Mouse (Mus musculus) G1E (cell line): ENCODE data around the gene Ces3a. TPM values are rescaled to one million over a fixed set of nuclear protein-coding genes. Genes with fewer than 3 reads are reported as not detected.
"Not testable (repeated sequence)": the region's sequence is repeated elsewhere in the genome, so short reads cannot be mapped to it uniquely, and the experiment has no call there.

Experiments
- ATAC-seq: 2 replicates; pipeline ENCODE4 v1.8.0; 2016; ENCODE audit warnings: mild to moderate bottlenecking; ENCODE audit not compliant: insufficient number of reproducible peaks, poor library complexity, low FRiP score, severe bottlenecking; ENCODE audit errors: extremely low read depth
- DNase-seq: peaks from one replicate; pipeline ENCODE4 v3.0.0; 2012; ENCODE audit warnings: low spot score
- H3K27me3 ChIP-seq: 2 replicates; pipeline ENCODE4 v1.6.1; 2012; ENCODE audit warnings: mild to moderate bottlenecking, low read length, inconsistent platforms; ENCODE audit not compliant: insufficient read depth
- H3K36me3 ChIP-seq: replicated peaks from 2 replicates; pipeline ENCODE3; 2012; ENCODE audit warnings: mild to moderate bottlenecking, inconsistent platforms
- H3K4me1 ChIP-seq: 2 replicates; pipeline ENCODE4 v1.6.1; 2012; ENCODE audit warnings: low read depth, low read length, inconsistent platforms, mixed read lengths; ENCODE audit not compliant: insufficient read depth
- H3K4me3 ChIP-seq: 2 replicates; pipeline ENCODE4 v1.5.1; 2012; ENCODE audit warnings: low read depth, mild to moderate bottlenecking, inconsistent platforms, low read length, moderate library complexity, mixed read lengths
- H3K9me3 ChIP-seq: replicated peaks from 2 replicates; pipeline ENCODE4 v1.6.1; 2012; ENCODE audit warnings: inconsistent platforms
- CTCF ChIP-seq: IDR thresholded peaks from 2 replicates; pipeline ENCODE4 v1.5.1; 2012; ENCODE audit warnings: low read depth, low read length, inconsistent platforms, mixed read lengths
- GATA1 ChIP-seq: IDR thresholded peaks from 2 replicates; pipeline ENCODE4 v1.6.1; 2012; ENCODE audit warnings: borderline replicate concordance, low read length, inconsistent platforms, mixed read lengths
- GATA2 ChIP-seq: IDR thresholded peaks from 2 replicates; pipeline ENCODE4 v1.6.1; 2012; ENCODE audit warnings: low read depth, low read length, inconsistent platforms, borderline replicate concordance
- POLR2AphosphoS5 ChIP-seq: IDR thresholded peaks from 2 replicates; pipeline ENCODE4 v1.6.1; 2012; ENCODE audit warnings: low read depth, low read length, inconsistent platforms; ENCODE audit not compliant: insufficient replicate concordance
- TAL1 ChIP-seq: conservative IDR thresholded peaks from 2 replicates; pipeline ENCODE4 v1.6.1; 2012; ENCODE audit warnings: low read depth, low read length, inconsistent platforms, mixed read lengths
- polyA plus RNA-seq: library from polyadenylated mRNA; stranded (reverse); fragments of >175 nt; gene quantifications from 2 replicates; pipeline ENCODE4 v1.2.3, GENCODE M21; 2012
- total RNA-seq, 2 experiments: library from RNA; stranded (forward) in 1 of 2; stranded (reverse) in 1 of 2; fragments of 200-1000 nt in 1 of 2; fragments of >200 nt in 1 of 2; fragmentation: Nextera tagmentation in 1 of 2; gene quantifications; 2 replicates each; pipeline ENCODE4 v1.2.3; 2014 to 2017

The Ces3a gene
- total and polyA plus RNA-seq, 3 experiments = not detected

- no peak for DNase-seq
- no peaks in the 10 kb centered on the region for H3K9me3 ChIP-seq
- no peaks in the 10 kb centered on the region for H3K4me1 ChIP-seq
- no peak within 1 kb of the TSS for H3K4me3 ChIP-seq
- no peaks in the 10 kb centered on the region for H3K36me3 ChIP-seq
- no peak for ATAC-seq
- TF ChIP-seq TAL1 = no peak
- no peak for TF ChIP-seq GATA2
- TF ChIP-seq GATA1 = no peak
- no peak for TF ChIP-seq CTCF
- no peak for TF ChIP-seq POLR2AphosphoS5
- H3K27me3 ChIP-seq = peaks cover 11% of the 10 kb centered on the region
Measured at GRCm38 (mm10) chr8:105083449-105084050, 35.1 kb downstream of the Ces3a start, which contains the start of gene Ces3b. TSS of gene Ces3b (plus strand) at chr8:105083753.

GRCm38 (mm10) chr8:105088166-105088565 is 39.8 kb downstream of the Ces3a start:
- H3K4me1 ChIP-seq, H3K27me3 ChIP-seq, DNase-seq, H3K9me3 ChIP-seq, H3K36me3 ChIP-seq, H3K4me3 ChIP-seq, ATAC-seq: not testable (repeated sequence)

- no peak for ATAC-seq
- no peak for DNase-seq
Measured at GRCm38 (mm10) chr8:105088581-105088980, 40.2 kb downstream of the Ces3a start.

GRCm38 (mm10) chr8:105093992-105094391 is 45.6 kb downstream of the Ces3a start:
- DNase-seq (no peak), ATAC-seq (no peak)
- Histone ChIP-seq H3K27me3 (peaks cover 2% of the 10 kb centered on the region; the same call in 1 of the 2 replicates), H3K9me3 (no peaks in the 10 kb centered on the region), H3K4me3 (no peak overlapping the region), H3K36me3 (no peaks in the 10 kb centered on the region), H3K4me1 (no peaks in the 10 kb centered on the region)
- TF ChIP-seq GATA2 (no peak), GATA1 (no peak), POLR2AphosphoS5 (no peak), TAL1 (no peak), CTCF (no peak)

More at GRCm38 (mm10) chr8:105088581-105088980, 40.2 kb downstream of the Ces3a start:
- Histone ChIP-seq H3K36me3 (no peaks in the 10 kb centered on the region), H3K4me1 (no peaks in the 10 kb centered on the region), H3K4me3 (no peak overlapping the region), H3K27me3 (peaks cover 6% of the 10 kb centered on the region), H3K9me3 (no peaks in the 10 kb centered on the region)
- TF ChIP-seq GATA1 (no peak), GATA2 (no peak), TAL1 (no peak), CTCF (no peak), POLR2AphosphoS5 (no peak)

GRCm38 (mm10) chr8:105102101-105102785 is 53.8 kb downstream of the Ces3a start:
- not testable (repeated sequence) for H3K9me3 ChIP-seq, ATAC-seq, H3K36me3 ChIP-seq, H3K4me3 ChIP-seq, H3K4me1 ChIP-seq, DNase-seq, H3K27me3 ChIP-seq

- H3K27me3 ChIP-seq = not testable (repeated sequence)
Measured at GRCm38 (mm10) chr8:105103701-105104100, 55.3 kb downstream of the Ces3a start.

GRCm38 (mm10) chr8:105104220-105104619 is 55.8 kb downstream of the Ces3a start:
- ATAC-seq = no peak
- Histone ChIP-seq H3K9me3 (no peaks in the 10 kb centered on the region), H3K27me3 (peaks cover 9% of the 10 kb centered on the region), H3K36me3 (no peaks in the 10 kb centered on the region), H3K4me3 (no peak overlapping the region), H3K4me1 (no peaks in the 10 kb centered on the region)
- DNase-seq = no peak
- no peak for TF ChIP-seq GATA1
- TF ChIP-seq CTCF = no peak
- no peak for TF ChIP-seq GATA2
- no peak for TF ChIP-seq TAL1
- no peak for TF ChIP-seq POLR2AphosphoS5

More at GRCm38 (mm10) chr8:105103701-105104100, 55.3 kb downstream of the Ces3a start:
- not testable (repeated sequence) for DNase-seq, H3K36me3 ChIP-seq, ATAC-seq, H3K4me1 ChIP-seq, H3K4me3 ChIP-seq, H3K9me3 ChIP-seq

Other genes with a start within 250 kb of the Ces3a start
- gene Ces2b, start 217.0 kb upstream of the Ces3a start, total RNA-seq (2014; fragmentation: Nextera tagmentation) = not detected in 2 replicates
- gene Ces2b, start 217.0 kb upstream of the Ces3a start, total RNA-seq (2017) = 0.06 and 0.11 TPM in 2 replicates
- not detected in 2 replicates for gene Ces2b, start 217.0 kb upstream of the Ces3a start, polyA plus RNA-seq
- gene Ces2c, start 201.5 kb upstream of the Ces3a start, total RNA-seq (2014; fragmentation: Nextera tagmentation) = not detected in 2 replicates
- 0.66 TPM in 1 of 2 replicates, not detected in the other for gene Ces2c, start 201.5 kb upstream of the Ces3a start, total RNA-seq (2017)
- not detected in 2 replicates for gene Ces2c, start 201.5 kb upstream of the Ces3a start, polyA plus RNA-seq
- gene Ces2e, start 122.3 kb upstream of the Ces3a start, total RNA-seq (2014; fragmentation: Nextera tagmentation) = not detected in 2 replicates
- gene Ces2e, start 122.3 kb upstream of the Ces3a start, total RNA-seq (2017) = 0.05 and 0.06 TPM in 2 replicates
- gene Ces2e, start 122.3 kb upstream of the Ces3a start, polyA plus RNA-seq = not detected in 2 replicates
- not detected in 2 replicates for gene Ces2f, start 101.2 kb upstream of the Ces3a start, total RNA-seq (2014; fragmentation: Nextera tagmentation)
- gene Ces2f, start 101.2 kb upstream of the Ces3a start, total RNA-seq (2017) = 0.11 TPM in 1 of 2 replicates, not detected in the other
- not detected in 2 replicates for gene Ces2f, start 101.2 kb upstream of the Ces3a start, polyA plus RNA-seq
- 7.3 and 67.0 TPM in 2 replicates for gene Ces2g, start 86.9 kb upstream of the Ces3a start, total RNA-seq (2014; fragmentation: Nextera tagmentation)
- gene Ces2g, start 86.9 kb upstream of the Ces3a start, total RNA-seq (2017) = 1.1 and 2.0 TPM in 2 replicates
- gene Ces2g, start 86.9 kb upstream of the Ces3a start, polyA plus RNA-seq = 0.32 and 0.55 TPM in 2 replicates
- gene Ces2h, start 47.7 kb upstream of the Ces3a start, total RNA-seq (2014; fragmentation: Nextera tagmentation) = not detected in 2 replicates
- gene Ces2h, start 47.7 kb upstream of the Ces3a start, total RNA-seq (2017) = not detected in 2 replicates
- not detected in 2 replicates for gene Ces2h, start 47.7 kb upstream of the Ces3a start, polyA plus RNA-seq
- not detected in 2 replicates for gene Ces3b, start 35.2 kb downstream of the Ces3a start, total RNA-seq (2014; fragmentation: Nextera tagmentation)
- gene Ces3b, start 35.2 kb downstream of the Ces3a start, total RNA-seq (2017) = 0.12 and 0.22 TPM in 2 replicates
- gene Ces3b, start 35.2 kb downstream of the Ces3a start, polyA plus RNA-seq = not detected in 2 replicates
- gene Ces4a, start 83.2 kb downstream of the Ces3a start, total RNA-seq (2014; fragmentation: Nextera tagmentation) = not detected in 2 replicates
- gene Ces4a, start 83.2 kb downstream of the Ces3a start, total RNA-seq (2017) = not detected in 2 replicates
- gene Ces4a, start 83.2 kb downstream of the Ces3a start, polyA plus RNA-seq = not detected in 2 replicates
- 81.9 and 84.2 TPM in 2 replicates for gene Cbfb, start 122.1 kb downstream of the Ces3a start, total RNA-seq (2014; fragmentation: Nextera tagmentation)
- gene Cbfb, start 122.1 kb downstream of the Ces3a start, total RNA-seq (2017) = 175 and 182 TPM in 2 replicates
- 31.4 and 33.5 TPM in 2 replicates for gene Cbfb, start 122.1 kb downstream of the Ces3a start, polyA plus RNA-seq
- 35.2 and 37.5 TPM in 2 replicates for gene D230025D16Rik, start 176.5 kb downstream of the Ces3a start, total RNA-seq (2014; fragmentation: Nextera tagmentation)
- gene D230025D16Rik, start 176.5 kb downstream of the Ces3a start, total RNA-seq (2017) = 27.2 and 28.8 TPM in 2 replicates
- gene D230025D16Rik, start 176.5 kb downstream of the Ces3a start, polyA plus RNA-seq = 4.0 and 5.0 TPM in 2 replicates
- gene B3gnt9, start 206.6 kb downstream of the Ces3a start, total RNA-seq (2014; fragmentation: Nextera tagmentation) = 4.8 and 5.9 TPM in 2 replicates
- gene B3gnt9, start 206.6 kb downstream of the Ces3a start, total RNA-seq (2017) = 6.2 and 7.4 TPM in 2 replicates
- 4.4 and 7.0 TPM in 2 replicates for gene B3gnt9, start 206.6 kb downstream of the Ces3a start, polyA plus RNA-seq
- gene Tradd, start 216.0 kb downstream of the Ces3a start, total RNA-seq (2014; fragmentation: Nextera tagmentation) = 12.5 and 14.2 TPM in 2 replicates
- gene Tradd, start 216.0 kb downstream of the Ces3a start, total RNA-seq (2017) = 20.8 and 23.4 TPM in 2 replicates
- gene Tradd, start 216.0 kb downstream of the Ces3a start, polyA plus RNA-seq = 27.9 and 30.0 TPM in 2 replicates
- 6.8 and 8.0 TPM in 2 replicates for gene Fbxl8, start 216.0 kb downstream of the Ces3a start, total RNA-seq (2014; fragmentation: Nextera tagmentation)
- 6.0 and 6.9 TPM in 2 replicates for gene Fbxl8, start 216.0 kb downstream of the Ces3a start, total RNA-seq (2017)
- 8.9 and 9.6 TPM in 2 replicates for gene Fbxl8, start 216.0 kb downstream of the Ces3a start, polyA plus RNA-seq
- gene Hsf4, start 221.2 kb downstream of the Ces3a start, total RNA-seq (2014; fragmentation: Nextera tagmentation) = 0.49 and 0.68 TPM in 2 replicates
- gene Hsf4, start 221.2 kb downstream of the Ces3a start, total RNA-seq (2017) = 0.70 and 0.93 TPM in 2 replicates
- gene Hsf4, start 221.2 kb downstream of the Ces3a start, polyA plus RNA-seq = 0.33 and 0.39 TPM in 2 replicates
- 0.39 and 0.60 TPM in 2 replicates for gene Nol3, start 227.5 kb downstream of the Ces3a start, total RNA-seq (2014; fragmentation: Nextera tagmentation)
- gene Nol3, start 227.5 kb downstream of the Ces3a start, total RNA-seq (2017) = 0.41 and 0.49 TPM in 2 replicates
- 0.60 and 0.77 TPM in 2 replicates for gene Nol3, start 227.5 kb downstream of the Ces3a start, polyA plus RNA-seq
- 7.8 and 9.0 TPM in 2 replicates for gene 4931428F04Rik, start 241.3 kb downstream of the Ces3a start, total RNA-seq (2014; fragmentation: Nextera tagmentation)
- 2.6 and 2.8 TPM in 2 replicates for gene 4931428F04Rik, start 241.3 kb downstream of the Ces3a start, total RNA-seq (2017)
- gene 4931428F04Rik, start 241.3 kb downstream of the Ces3a start, polyA plus RNA-seq = 1.5 and 2.0 TPM in 2 replicates
- gene Exoc3l, start 247.5 kb downstream of the Ces3a start, total RNA-seq (2014; fragmentation: Nextera tagmentation) = 1.4 and 3.2 TPM in 2 replicates
- gene Exoc3l, start 247.5 kb downstream of the Ces3a start, total RNA-seq (2017) = 1.5 and 2.8 TPM in 2 replicates
- 2.6 and 2.7 TPM in 2 replicates for gene Exoc3l, start 247.5 kb downstream of the Ces3a start, polyA plus RNA-seq
- 228 and 274 TPM in 2 replicates for gene E2f4, start 249.1 kb downstream of the Ces3a start, total RNA-seq (2014; fragmentation: Nextera tagmentation)
- gene E2f4, start 249.1 kb downstream of the Ces3a start, total RNA-seq (2017) = 40.1 and 42.5 TPM in 2 replicates
- gene E2f4, start 249.1 kb downstream of the Ces3a start, polyA plus RNA-seq = 69.8 and 79.2 TPM in 2 replicates